Mouse (Mus musculus): ENCODE data around the gene Kbtbd6. TPM values are rescaled to one million over a fixed set of nuclear protein-coding genes. Genes with fewer than 3 reads are reported as not detected.

The Kbtbd6 gene
- polyA plus RNA-seq, 1 experiment = 0.17 TPM

DNA sequence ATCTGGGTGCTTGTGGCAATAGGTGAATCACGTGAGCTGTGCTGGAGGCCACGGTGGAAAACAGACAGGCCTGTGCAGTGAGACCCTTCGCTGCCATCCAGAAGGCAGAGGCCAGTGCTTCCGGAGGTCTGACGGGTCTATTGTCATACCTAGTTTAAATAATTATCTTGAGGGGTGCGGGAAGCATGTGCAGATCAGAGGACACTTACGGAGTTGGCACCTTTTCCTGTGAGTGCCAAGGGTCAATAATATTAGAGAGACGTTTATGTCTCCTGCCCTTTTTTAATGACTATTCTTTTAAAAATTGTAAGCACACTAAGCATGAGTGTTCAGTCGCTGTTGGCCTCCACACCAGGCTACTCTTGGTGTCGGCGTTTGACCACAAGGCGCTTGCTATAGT, 37.5 kb downstream of the Kbtbd6 start:
- WGBS = 38% methylated on average over 12 of the region's 12 CpGs
- TF ChIP-seq POLR2A (IDR thresholded peaks at IDR 0.05; ENCODE audit: borderline replicate concordance, extremely low read depth, low read depth, low read length) (no peak), CTCF (IDR thresholded peaks at IDR 0.05; ENCODE audit: insufficient read depth, low read length) (no peak)
- H3K4me3 ChIP-seq (replicated peaks; ENCODE audit: extremely low read depth, low read depth, low read length) = no peak overlapping the region
- DNase-seq = no peak
- H3K4me1 ChIP-seq (ENCODE audit: control insufficient read depth, insufficient read depth, low read length) = peaks cover 23% of the 10 kb centered on the region

GRCm38 (mm10) chr14:79490246-79490645, 38.6 kb downstream of the Kbtbd6 start:
- no peak for DNase-seq
- peaks cover 19% of the 10 kb centered on the region for H3K4me1 ChIP-seq (ENCODE audit: control insufficient read depth, insufficient read depth, low read length)
- WGBS = 31% methylated on average over 3 of the region's 3 CpGs
- H3K4me3 ChIP-seq (replicated peaks; ENCODE audit: extremely low read depth, low read depth, low read length) = no peak overlapping the region
- TF ChIP-seq POLR2A (IDR thresholded peaks at IDR 0.05; ENCODE audit: borderline replicate concordance, extremely low read depth, low read depth, low read length) (no peak), CTCF (IDR thresholded peaks at IDR 0.05; ENCODE audit: insufficient read depth, low read length) (no peak)

DNA sequence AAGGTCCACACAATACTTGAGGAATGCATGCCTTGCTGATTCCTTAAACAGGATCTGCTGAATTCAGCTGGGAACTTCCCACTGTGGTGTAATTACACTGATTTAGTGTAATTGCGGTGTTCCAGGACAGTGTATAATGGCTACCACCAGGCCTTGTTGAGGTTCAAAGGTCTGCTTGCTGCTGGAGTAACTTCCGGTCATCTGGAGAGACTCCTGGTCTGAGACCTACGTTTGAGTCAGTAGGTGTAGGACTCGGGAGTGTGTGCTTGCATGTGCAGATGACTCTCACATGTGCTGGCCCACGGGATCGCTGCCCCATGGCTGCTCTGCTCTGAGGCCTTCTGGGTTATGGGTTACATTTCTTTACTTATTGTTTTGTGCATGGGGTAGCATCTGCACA, 42.7 kb downstream of the Kbtbd6 start:
- 84% methylated on average over 6 of the region's 6 CpGs for WGBS
- TF ChIP-seq POLR2A (IDR thresholded peaks at IDR 0.05; ENCODE audit: borderline replicate concordance, extremely low read depth, low read depth, low read length) = no peak
- no peak for TF ChIP-seq CTCF (IDR thresholded peaks at IDR 0.05; ENCODE audit: insufficient read depth, low read length)

GRCm38 (mm10) chr14:79499326-79499725, 47.7 kb downstream of the Kbtbd6 start:
- TF ChIP-seq POLR2A (IDR thresholded peaks at IDR 0.05; ENCODE audit: borderline replicate concordance, extremely low read depth, low read depth, low read length) (no peak), CTCF (IDR thresholded peaks at IDR 0.05; ENCODE audit: insufficient read depth, low read length) (no peak)
- WGBS = 63% methylated on average over 9 of the region's 9 CpGs
- Histone ChIP-seq H3K4me3 (replicated peaks; ENCODE audit: extremely low read depth, low read depth, low read length) (no peak overlapping the region), H3K4me1 (ENCODE audit: control insufficient read depth, insufficient read depth, low read length) (peaks cover 16% of the 10 kb centered on the region)
- no peak for DNase-seq

More for the DNA sequence above, 42.7 kb downstream of the Kbtbd6 start:
- DNase-seq = no peak
- no peak overlapping the region for H3K4me3 ChIP-seq (replicated peaks; ENCODE audit: extremely low read depth, low read depth, low read length)
- H3K4me1 ChIP-seq (ENCODE audit: control insufficient read depth, insufficient read depth, low read length) = peaks cover 7% of the 10 kb centered on the region

DNA sequence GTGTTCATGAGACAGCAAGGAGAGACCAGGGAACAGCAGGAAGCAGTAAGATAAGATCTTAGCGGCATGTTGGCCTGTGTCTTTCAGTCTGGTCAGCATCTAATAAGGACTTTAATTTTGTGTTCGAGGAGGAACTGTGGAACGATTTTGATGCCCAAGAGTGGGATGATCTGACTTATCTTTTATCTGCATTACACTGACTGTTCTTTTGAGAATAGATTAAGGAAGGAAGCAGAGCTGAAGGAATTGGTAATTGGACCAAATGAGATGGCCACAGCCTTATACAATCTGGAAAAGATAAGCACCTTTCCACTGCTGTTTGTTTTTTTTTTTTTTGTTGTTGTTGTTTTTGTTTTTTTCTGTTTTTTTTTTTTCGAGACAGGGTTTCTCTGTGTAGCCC, 49.1 kb downstream of the Kbtbd6 start:
- WGBS = 54% methylated on average over 4 of the region's 4 CpGs
- TF ChIP-seq CTCF (IDR thresholded peaks at IDR 0.05; ENCODE audit: insufficient read depth, low read length) = no peak
- no peak for TF ChIP-seq POLR2A (IDR thresholded peaks at IDR 0.05; ENCODE audit: borderline replicate concordance, extremely low read depth, low read depth, low read length)
- Histone ChIP-seq H3K4me3 (replicated peaks; ENCODE audit: extremely low read depth, low read depth, low read length) (no peak overlapping the region), H3K4me1 (ENCODE audit: control insufficient read depth, insufficient read depth, low read length) (peaks cover 19% of the 10 kb centered on the region)
- DNase-seq = no peak

DNA sequence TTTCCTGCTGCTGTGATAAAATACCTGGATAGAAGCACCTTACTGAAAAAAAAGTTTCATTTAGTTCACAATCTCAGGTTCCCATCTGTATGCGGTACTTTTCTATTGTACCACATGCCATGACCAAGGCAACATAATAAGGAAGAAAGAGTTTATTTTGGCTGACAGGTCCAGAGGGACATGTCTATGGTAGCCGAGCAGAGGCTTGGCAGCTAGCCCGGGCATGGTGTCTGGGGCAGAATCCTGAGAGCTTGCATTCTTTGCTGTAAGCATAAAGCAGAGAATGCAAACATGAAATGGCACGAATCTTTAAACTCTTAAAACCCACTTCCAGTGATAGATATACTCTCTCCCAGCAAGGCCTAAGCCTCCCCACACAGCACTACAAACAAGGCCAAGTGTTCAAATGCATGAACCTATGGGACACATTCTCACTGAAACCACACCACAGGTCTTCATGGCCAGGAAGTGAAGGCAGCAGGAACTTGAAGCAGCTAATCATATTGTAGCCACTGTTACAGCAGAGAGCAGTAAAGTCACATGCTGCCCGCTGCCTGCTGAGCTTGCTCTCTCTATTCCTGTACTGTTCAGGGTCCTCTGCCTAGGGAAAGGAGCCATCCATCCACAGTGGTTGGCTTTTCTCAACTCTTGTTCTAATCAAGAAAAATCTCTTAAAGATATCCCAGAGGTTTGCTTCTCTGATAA, 51.9 kb downstream of the Kbtbd6 start:
- WGBS = 30% methylated on average over 5 of the region's 5 CpGs
- TF ChIP-seq POLR2A (IDR thresholded peaks at IDR 0.05; ENCODE audit: borderline replicate concordance, extremely low read depth, low read depth, low read length) = no peak
- no peak for TF ChIP-seq CTCF (IDR thresholded peaks at IDR 0.05; ENCODE audit: insufficient read depth, low read length)
- H3K4me3 ChIP-seq (replicated peaks; ENCODE audit: extremely low read depth, low read depth, low read length) = no peak overlapping the region
- H3K4me1 ChIP-seq (ENCODE audit: control insufficient read depth, insufficient read depth, low read length) = peaks cover 19% of the 10 kb centered on the region
- DNase-seq = no peak

Other genes with a start within 250 kb of the Kbtbd6 start
- gene Zfp957, start 204.5 kb upstream of the Kbtbd6 start, polyA plus RNA-seq (2012; rRNA removed) = not detected in 2 replicates
- gene Rgcc, start 150.2 kb upstream of the Kbtbd6 start, polyA plus RNA-seq (2012; rRNA removed) = 279 and 648 TPM in 2 replicates
- 2.0 and 2.1 TPM in 2 replicates for gene Naa16, start 61.1 kb upstream of the Kbtbd6 start, polyA plus RNA-seq (2012; rRNA removed)
- gene Mtrf1, start 54.1 kb upstream of the Kbtbd6 start, polyA plus RNA-seq (2012; rRNA removed) = 0.88 and 2.0 TPM in 2 replicates
- 6.8 and 6.9 TPM in 2 replicates for gene Kbtbd7, start 25.3 kb upstream of the Kbtbd6 start, polyA plus RNA-seq (2012; rRNA removed)
- 16.9 and 20.9 TPM in 2 replicates for gene Elf1, start 29.4 kb downstream of the Kbtbd6 start, polyA plus RNA-seq (2012; rRNA removed)
- gene Wbp4, start 29.7 kb downstream of the Kbtbd6 start, polyA plus RNA-seq (2012; rRNA removed) = 6.5 and 6.6 TPM in 2 replicates
- gene Sugt1, start 135.9 kb downstream of the Kbtbd6 start, polyA plus RNA-seq (2012; rRNA removed) = 4.2 and 7.7 TPM in 2 replicates
- 0.08 and 0.30 TPM in 2 replicates for gene Cnmd, start 210.3 kb downstream of the Kbtbd6 start, polyA plus RNA-seq (2012; rRNA removed)